Mouse (Mus musculus) frontal cortex, postnatal 10 days (tissue): ENCODE measurements at regions not wholly inside any gene's neighbourhood (a gene's known extent, or its start where the extent isn't known, plus 50 kb on each side); places are given as distances from the start of the nearest gene placed in this dataset.

Experiments
- DNase-seq, 2 experiments: peaks; one replicate each; pipeline ENCODE4 v3.0.0; 2022; ENCODE audit warnings: low spot score in 2 of 2, mixed read lengths in 1 of 2

DNA sequence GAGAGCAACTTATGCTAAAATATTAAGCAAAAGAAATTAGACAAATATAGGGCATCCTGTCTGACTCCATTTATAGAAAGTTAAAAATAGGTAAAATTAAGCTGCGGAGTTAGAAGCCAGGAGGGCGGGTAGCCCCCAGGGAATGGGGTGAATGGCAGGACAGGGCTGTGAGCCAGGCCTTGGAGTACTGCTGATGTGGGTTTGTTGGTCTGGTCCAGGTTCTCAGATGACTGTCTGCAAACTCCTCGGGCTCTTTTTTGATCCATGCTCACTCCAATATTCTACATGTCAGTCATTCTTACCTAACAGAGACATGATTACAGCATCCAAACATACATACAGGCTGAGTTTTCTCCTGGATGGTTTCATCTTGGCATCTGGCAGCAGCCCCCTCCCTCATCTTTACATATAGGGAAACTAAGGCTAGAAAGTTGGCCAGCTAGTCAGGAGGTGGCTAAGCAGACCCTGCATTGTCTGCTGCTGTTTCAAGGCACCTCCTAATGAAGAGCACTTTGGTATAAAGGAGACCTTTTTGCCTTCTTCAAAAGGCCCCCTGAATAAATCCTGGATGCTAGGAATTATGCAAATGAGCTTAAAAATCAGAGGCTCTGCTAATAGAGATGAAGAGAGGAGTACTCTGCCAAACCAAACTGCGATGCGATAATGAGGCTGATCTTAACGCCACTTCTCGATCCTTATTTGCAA lies 354.4 kb downstream of the Xylt1 start:
- DNase-seq, result no peak

DNA sequence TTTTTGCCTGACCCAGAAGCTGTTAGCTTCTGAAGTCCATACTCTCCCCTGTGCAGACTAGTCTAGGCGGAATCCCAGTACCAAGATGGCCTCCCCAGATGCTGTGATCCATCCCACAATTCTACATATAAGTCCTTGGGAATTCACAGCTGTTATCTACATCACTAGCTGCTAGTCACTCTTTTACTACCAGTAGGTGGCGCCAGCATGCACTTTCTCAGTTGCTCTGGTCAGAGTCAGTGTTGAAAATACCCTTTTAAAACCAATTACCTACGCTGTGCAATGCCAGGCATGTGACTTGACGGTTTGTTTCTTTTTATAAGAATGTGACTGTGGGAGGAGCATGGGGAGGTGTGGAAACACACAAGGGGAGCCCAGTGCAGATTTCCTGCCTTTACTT lies 348.3 kb downstream of the Xylt1 start:
- no peak for DNase-seq
